Mouse (Mus musculus) liver, postnatal 0 days (tissue): ENCODE data around the gene Slc39a13.
"Not testable (repeated sequence)": the region's sequence is repeated elsewhere in the genome, so short reads cannot be mapped to it uniquely, and the experiment has no call there.

Source experiments
- CTCF ChIP-seq: sonication (generic); IDR thresholded peaks from 2 replicates; pipeline ENCODE4 v1.5.1; 2016; ENCODE audit warnings: antibody characterized with exemption, low read depth
- EP300 ChIP-seq: IDR thresholded peaks from 2 replicates; pipeline ENCODE4 v1.6.1; 2016; ENCODE audit warnings: antibody characterized with exemption, low read depth, mild to moderate bottlenecking

DNA sequence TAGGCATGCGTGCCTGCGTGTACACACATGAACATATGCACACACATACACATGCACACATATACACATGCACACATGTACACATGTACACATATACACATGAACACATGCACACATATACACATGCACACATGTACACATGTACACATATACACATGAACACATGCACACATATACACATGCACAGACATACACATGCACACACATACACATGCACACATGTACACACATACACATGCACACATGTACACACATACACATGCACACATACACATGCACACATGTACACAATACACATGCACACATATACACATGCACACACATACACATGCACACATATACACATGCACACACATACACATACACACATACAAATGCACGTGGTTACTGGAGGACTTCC is 41.6 kb upstream of the Slc39a13 start:
- not testable (repeated sequence) for TF ChIP-seq CTCF, EP300
